Mouse (Mus musculus) G1E (cell line): Measurements from ENCODE around the gene Med9.

Experiments used
- CTCF ChIP-seq: IDR thresholded peaks from 2 replicates; pipeline ENCODE4 v1.5.1; 2012; ENCODE audit warnings: low read depth, low read length, inconsistent platforms, mixed read lengths
- GATA1 ChIP-seq: IDR thresholded peaks from 2 replicates; pipeline ENCODE4 v1.6.1; 2012; ENCODE audit warnings: borderline replicate concordance, low read length, inconsistent platforms, mixed read lengths
- POLR2AphosphoS5 ChIP-seq: IDR thresholded peaks from 2 replicates; pipeline ENCODE4 v1.6.1; 2012; ENCODE audit warnings: low read depth, low read length, inconsistent platforms; ENCODE audit not compliant: insufficient replicate concordance

GRCm38 (mm10) chr11:59939821-59940220 is 8.2 kb upstream of the Med9 start:
- no peak for TF ChIP-seq CTCF
- TF ChIP-seq GATA1 = no peak
- no peak for TF ChIP-seq POLR2AphosphoS5
